Mouse (Mus musculus) layer of hippocampus, postnatal 36 days (tissue): ENCODE measurements at regions not wholly inside any gene's neighbourhood (a gene's known extent, or its start where the extent isn't known, plus 50 kb on each side); places are given as distances from the start of the nearest gene placed in this dataset.

Experiments used
- DNase-seq, 2 experiments: peaks; one replicate each; pipeline ENCODE4 v3.0.0; 2022

DNA sequence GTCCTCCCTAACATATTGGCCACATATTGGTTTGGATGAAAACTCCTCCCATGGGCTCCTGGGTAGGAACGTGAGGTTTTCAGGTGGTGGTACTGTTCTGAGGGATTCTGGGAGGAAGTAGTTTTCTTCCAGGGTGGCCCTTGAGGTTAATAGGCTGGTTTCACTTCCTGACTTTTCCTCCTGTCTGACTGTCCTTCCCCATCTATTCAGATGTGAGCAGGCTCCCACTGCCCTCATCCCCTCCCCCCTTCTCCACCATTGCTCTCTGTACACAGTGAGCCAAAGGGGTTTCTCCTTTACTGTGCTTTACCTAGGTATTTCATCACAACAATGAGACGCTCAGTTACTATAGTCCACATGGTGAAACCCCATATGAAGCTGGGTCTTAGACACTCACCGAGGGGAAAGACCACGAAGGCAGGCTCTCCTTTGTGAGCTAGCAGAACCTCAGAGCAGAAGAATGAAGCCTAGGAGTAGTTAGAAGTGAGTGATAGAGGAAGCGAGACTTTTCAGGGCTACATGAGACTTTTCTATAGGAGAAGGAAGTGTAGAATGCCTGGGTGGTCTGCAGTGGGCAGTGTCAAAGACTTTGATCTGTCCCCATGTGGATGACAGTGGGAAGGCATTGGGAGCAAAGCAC is 135.3 kb downstream of the Cd83 start:
- no peak for DNase-seq

DNA sequence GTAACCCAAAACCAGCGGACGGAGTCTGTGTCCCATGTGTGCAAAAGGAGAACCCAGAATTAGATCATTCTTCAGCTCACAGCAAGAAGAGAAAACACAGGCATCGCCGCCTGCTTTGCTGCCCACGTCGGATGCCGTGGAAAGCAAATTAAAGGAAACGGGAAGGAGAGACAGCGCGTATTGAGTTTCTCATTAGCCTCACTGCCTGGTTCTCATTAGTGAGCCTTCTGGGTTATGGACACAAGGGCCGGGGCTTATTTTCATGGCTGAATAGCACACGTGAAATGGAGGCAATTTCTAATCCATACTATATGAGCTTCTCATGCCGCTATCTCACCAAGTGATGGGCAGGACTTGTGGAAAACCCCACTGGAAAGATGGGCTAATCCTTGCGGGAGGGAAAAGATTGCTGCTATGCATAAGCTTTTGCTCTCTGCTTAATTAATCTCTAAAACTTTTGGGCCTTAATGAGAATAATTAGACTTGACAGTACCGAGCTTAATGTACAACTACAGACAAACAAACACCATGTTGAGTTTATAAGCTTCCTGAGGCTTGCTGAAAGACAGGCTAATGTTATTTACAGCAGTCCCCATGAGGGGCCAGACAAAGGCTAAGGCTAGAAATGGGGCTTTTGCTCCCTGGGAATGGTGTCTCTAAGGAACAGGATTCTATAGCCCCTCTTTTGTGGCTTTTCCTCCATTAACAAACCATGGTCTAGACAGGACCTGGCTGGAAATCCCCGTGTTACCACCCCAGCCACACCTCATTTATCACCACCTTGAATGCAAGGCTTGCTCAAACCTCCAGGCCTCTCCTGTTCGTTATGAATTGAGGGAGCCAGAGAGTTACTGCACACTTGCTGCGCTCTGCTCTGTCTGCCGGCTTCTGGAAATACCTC is 145.8 kb downstream of the Cd83 start:
- DNase-seq, result no peak

DNA sequence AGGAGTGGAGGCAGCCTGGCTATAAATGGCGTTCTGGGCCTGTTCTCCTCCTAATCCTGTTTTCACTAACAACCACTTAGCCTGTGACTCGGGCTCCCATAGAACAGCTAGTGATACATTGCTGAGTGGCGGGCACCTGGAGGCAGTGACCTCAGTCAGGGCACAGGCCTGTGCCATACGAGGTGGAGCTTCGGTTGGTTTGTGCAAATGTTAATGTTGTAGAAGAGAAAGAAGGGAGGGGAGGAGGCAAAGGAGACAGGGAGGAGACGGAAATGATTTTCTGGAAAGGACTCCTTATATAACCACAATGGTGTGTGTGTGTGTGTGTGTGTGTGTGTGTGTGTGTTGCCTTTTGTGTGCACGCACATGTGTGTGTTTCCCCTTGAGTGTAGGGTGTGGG is 148.4 kb downstream of the Cd83 start:
- no peak for DNase-seq

DNA sequence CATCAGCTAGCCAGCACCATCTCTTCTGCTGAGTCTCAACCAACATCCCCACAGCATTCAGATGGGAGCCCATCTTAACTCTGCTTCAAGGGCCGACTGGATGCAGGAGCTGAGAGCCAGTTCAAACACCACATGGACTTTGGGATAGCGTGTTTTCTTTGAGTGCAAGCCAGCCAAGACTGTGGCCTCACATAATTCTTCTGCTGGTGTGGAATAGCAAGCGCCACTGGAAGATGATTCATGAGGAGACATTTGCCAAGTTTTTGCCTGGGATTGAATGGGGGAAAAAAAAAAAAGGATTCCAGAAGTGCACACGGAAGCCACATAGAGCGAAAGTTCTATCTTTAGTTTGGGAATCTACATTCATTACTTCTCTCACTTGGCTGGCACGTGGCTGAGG is 150.7 kb downstream of the Cd83 start:
- no peak for DNase-seq

DNA sequence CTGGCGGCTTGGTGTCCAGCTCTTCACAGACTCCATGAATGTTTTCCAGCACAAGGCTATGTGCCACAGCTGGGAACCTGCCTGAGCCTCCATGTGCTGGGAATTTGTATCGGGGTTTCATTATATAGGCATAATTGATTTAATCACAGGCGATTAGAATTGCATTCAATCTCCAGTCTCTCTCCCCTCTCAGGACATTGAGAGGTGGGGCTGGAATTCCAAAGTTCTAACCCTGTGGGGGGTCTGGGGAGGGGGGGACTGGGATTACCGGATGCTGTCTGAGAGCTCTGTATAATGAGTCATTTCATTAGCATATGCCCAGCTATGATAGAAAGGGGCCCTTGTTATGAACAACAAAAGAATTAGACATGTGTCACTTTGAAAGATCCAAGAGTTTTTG is 151.9 kb downstream of the Cd83 start:
- DNase-seq, result no peak

DNA sequence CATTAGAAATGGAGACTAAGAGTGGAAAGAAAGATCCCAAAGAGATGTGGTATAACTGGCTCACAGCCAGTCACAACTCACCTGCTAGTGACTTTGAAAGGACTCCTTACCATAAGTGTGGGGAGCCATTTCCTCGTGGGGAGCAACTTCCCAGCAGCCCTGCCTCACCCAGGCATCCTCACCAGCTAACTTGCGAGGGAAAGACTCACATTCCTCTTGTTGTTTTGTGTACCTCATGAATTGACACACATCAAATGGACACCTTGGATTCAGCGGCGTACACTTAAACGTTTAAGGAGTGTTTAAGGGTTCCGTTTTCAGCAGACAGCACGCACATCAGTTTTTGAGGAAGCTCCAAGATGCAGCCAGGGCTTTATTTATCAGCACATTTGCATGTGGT is 154.0 kb downstream of the Cd83 start:
- DNase-seq, result no peak

DNA sequence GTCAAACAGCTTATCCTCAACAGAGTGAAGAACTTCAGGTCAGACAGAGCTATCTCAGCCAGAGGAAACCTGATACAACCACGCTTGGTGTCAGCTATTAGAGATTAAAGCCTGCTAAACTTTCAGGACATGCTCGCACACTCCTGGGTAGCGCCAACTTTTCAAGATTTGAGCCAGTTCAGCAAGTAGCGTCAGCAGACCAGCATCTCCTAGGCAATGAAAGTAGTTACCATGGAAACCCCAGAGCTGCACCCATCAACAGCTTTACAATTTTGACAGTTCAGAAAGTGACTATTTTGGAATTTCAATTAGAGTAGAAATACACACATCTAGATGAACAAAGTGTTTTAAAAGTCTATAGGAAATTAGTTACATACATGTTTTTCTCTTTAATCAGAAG is 154.8 kb downstream of the Cd83 start:
- DNase-seq, result no peak

DNA sequence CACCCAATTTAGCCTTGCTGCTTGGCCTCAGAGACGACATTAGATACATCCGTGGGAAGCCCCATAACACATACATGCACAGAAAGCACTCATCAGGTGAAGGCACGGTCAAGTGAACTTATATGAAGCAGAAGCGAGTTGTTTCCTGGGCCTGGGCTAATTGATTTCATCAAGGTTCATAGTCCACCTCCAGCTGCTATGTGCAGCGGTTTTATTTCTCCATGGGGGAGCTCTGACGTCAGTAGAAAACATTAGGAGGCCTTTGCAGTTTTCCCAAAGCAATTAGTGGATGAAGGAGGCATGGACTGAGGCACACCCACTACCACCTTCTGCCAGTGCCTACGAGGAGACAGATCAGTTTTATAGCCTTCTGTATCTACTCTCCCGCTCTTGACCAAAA is 157.2 kb downstream of the Cd83 start:
- no peak for DNase-seq

DNA sequence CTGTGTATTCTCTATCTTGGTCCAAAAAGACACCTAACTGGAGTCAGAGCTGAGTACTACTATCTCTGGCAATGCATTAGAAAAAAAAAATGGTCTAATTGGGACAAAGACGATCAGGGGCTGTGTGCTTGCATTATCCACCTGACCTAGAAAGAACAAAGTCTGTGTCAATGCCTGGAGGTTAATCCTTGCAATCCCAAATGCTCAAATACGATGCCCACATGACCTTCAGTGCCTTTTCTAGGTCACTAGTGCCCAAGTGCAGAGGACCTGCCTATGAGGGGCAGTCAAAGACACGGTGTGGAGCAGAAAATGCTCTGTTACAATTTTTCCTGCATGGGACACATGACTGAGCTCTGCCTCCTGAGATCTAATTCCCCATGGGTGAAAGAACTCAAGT is 164.0 kb downstream of the Cd83 start:
- DNase-seq, result no peak

DNA sequence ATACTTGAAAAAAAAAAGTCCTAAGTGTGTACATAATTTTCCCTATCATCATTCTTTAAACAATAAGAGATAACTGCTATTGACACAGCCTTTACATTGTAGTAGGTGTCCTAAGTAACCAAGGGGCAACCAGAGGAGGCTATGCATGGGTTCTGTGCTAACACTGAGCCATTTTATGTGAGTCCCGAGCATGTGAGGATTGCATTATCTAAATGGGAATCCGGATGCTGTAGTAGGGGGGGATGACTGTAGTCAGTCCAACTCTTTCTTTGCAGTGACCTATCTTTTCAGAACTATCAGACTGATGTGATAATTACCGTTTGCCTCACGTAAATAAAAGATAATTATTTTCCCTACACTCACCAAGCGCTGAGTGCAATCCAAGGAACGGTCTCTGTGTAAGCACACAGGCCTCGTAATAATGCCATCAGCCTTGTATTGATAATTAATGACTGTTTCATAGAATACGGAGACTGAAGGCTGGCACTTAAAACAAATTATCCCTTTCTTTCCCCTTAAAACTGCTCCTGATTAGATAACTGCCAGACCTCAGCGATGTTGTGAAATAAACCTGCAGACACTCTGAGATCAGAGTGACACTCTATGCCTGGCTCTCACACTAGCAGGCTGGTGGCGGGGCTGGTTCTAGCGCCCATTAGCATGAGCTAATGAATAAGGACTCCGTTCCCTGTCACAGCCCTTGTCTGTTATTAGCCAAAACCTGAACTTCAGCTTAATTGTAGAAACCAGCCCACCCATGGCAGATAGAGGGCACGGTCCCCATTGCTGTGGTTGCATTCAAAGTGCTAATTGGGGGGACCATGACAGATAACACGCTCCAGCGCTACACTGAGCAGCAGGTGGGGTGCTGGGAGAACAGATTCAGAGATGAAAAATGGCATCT is 165.4 kb downstream of the Cd83 start:
- no peak for DNase-seq

DNA sequence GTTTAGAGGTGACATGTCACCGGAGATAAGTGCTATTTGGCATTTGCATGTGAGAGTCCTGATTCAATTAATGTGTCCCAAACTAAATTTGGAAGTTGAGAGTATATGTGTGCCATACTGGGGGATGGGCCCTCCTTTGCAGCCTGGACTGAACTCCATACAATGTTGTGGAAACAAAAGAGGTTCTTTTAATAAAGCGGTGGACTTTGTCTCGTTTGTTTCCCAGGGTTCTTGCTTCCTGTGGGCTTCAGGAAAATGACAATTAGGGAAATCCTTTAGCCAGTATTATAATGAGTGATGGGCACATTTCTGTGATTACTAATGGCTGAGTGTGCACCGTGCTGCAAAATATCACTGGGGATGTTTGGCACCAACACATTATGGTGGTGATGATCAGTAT is 167.9 kb downstream of the Cd83 start:
- no peak for DNase-seq

DNA sequence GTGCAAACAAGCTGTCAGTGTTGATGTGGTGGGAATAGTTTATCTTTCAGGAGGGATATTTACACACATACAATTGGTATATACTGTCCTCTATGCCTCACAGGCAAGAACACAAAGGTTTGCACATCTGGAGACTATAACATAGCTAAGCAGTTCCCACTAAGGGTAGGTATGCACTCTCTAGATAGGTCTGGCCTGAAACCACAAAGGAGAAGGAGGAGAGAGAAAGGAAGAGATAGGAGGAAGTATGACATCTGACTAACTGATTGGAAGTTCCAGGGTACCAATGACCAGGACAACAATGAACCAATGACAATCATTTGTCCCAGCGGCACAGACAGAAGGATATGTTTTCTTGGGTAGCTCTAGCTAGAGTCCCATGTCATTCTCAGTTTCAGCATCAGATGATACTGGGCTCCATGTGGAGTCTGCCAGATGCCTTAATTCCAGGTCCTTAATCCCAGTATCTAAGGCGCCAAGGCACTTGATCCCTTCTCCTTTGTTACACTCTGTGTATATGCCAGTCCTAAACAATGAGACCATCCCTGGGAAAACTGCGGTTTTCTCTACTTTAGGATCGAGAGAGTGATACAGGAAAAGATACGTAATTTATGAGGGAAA is 168.5 kb downstream of the Cd83 start:
- no peak for DNase-seq

DNA sequence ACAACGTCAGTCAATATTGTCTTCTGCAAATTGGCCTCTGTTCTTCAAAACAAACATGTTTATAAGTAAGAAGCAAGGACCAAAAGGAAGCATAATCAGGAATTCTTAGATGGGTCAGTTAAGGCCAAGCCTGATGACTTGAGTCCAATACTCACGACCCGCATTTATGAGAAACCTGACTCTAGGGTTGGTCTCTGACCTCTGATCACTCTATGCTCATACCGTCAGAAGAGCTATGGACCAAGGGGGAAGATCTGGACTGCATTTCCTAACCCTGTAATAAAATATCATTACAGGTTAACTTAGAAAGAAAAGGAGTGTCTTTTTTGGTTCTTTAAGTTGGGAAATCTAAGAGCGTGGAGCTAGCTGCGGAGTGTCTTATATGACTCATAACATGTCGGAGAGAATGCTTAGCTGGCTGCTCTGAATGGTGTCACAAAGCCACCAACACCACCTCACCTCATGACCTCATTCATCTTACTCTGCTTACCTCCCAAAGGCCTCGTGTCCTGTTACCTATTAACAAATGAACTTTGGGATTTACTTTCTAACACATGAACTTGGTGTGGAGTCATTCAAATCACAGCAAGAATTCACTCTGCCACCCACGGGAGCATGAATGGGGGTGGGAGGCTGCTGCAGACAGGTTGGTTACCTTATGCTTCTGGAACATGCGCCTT is 170.3 kb downstream of the Cd83 start:
- no peak for DNase-seq

DNA sequence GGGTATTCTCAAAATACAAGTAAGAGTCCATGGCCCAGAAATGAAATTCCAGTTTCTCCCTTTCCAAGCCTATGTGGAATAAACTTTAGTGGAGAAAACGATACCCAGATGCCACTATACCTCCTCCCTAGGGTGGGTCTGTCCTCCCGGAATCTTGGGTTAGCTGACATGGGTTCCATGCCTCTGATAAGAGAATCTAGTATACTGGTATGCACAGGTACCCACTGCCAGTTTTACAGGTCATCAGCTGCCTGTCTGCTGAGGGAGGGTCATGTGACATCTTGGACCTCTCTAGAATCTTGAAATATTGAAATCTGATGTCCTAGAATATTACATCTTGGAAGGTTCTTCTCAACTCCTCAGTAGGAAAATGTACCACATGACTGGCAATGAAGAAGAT is 172.5 kb downstream of the Cd83 start:
- no peak for DNase-seq

DNA sequence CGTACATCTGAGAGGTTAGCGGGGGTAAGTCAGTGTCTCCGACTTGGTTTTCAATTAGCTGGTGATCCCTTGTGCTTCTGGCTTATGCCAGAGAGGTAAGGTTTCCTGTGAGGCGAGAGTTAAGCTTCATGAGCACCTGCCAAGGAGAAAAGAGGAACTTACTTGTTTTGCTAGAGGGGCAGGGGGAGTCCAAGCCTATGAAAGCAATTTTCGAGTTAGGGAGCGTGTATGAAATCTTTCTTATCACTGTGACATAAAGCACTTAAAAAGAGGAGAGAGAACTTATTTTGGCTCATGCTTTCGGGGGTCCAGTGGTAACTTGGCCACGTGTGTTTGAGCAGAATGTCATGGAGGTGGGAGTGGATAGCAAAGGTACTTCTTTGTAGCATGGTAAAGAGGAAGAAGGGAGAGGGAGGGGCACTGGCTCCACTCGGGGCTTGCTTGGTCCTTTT is 174.6 kb downstream of the Cd83 start:
- DNase-seq, result no peak

DNA sequence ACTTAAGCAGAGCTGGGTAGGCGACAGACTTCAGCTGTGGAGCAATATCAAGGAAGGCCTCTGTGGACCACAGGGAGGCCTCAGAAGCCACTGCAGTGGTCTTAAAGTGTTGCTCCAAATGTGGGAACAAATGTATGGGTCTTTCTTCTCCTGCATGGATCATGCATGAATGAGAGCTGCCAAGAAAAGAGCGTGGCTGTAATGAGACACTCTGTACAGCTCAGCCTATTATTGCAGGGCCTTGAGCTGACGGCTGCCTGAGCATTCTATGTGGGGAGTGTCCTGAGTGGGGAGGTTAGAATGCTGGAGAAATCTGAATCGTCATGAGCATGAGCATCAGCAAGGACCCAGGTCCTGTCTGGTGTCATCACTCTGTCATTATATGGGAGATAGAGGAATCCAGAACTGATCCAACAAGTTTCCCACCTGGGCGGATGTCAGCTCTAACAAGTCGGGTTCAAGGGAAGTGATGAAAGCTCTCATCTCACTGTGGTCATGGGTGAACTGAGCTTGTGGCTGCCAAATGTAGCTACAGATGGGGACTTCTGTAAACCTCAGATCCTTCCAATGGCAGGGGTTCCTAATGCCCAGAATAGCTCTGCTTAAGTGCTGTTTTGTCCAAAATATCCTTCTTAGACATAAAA is 176.6 kb downstream of the Cd83 start:
- no peak for DNase-seq

DNA sequence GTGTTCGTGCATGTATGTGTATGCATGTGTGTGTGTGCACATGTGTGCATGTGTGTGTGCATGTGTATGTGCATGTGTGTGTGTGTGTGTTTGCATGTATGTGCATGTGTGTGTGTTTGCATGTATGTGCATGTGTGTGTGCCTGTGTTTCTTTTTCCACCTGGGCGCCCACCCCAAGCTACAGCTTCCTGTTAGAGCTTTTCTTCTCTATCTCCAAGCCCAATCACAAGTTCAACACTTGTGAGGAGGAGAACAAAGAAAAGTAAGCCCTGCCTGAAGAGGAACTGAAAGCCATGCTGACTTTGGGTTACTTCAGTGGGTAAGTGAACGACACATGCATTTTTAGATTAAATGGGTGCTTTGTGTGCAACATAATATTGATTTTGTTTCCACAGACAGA is 177.4 kb downstream of the Cd83 start:
- no peak for DNase-seq

DNA sequence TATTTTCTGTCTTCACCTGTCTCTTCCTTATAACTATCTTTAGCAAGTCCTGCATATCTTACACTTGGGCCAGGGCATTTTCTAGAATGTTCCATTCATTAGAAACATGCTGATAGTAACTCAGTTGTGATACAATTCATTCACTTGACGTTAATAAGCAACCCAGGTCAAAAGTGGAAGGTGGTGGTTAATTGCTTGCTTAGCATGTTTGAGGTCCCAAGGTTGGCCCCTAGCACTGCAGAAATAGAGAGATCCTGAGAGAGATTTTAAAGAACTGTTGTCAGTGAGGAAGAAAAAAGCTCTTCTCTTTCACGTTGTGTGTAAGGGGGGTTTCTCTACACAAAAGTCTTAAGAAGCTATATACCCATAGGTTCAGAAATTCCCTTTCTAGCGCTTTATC is 178.7 kb downstream of the Cd83 start:
- no peak for DNase-seq

DNA sequence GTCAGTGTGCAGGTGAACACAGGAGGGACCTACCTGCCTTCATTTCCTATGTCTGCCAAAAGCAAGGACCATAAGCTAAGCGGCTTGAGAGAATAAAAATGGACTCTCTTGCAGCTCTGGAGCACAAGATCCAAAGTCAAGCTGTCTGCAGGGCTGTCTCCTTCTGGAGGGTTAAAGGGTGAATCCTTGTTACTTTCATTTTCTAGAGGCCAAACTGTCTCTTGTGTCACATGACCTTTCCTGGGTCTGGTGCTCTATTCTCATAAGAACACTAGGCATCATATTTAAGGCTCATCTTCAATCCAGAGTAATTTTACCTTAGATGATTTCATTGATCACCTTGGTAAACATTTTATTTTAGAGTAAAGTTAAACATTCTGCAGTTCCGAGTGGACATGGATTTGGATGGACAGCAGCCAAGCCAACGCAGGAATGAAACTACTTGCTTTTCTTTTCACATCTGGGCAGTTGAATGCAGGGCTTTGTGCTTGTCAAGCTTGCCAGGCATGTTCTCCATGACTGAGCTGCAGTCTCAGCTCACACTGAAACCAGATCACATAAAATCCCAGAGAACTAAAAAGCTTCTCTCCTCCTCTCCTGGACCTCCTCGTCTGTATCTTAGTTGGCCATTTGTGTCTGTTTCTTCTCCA is 180.8 kb downstream of the Cd83 start:
- DNase-seq, result no peak

DNA sequence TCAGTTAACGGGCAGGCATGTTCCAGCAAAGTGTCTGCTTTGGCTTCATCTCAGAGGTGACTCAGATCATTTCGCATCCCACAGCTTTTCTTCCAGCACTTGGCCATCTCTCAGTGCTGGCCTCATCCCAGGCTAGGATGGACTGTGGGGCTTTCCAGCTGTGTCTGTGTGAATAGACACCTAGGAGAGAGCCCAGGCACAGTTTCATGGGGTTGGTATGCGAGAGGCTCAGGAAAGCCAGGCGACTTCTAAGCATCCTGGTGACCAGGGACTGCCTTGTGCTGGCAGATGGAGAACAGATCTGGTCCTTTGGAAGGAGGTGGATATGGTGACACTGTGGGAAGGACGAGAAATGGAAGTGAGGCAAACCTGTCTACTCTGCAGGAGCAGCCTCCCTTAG is 182.9 kb downstream of the Cd83 start:
- no peak for DNase-seq

DNA sequence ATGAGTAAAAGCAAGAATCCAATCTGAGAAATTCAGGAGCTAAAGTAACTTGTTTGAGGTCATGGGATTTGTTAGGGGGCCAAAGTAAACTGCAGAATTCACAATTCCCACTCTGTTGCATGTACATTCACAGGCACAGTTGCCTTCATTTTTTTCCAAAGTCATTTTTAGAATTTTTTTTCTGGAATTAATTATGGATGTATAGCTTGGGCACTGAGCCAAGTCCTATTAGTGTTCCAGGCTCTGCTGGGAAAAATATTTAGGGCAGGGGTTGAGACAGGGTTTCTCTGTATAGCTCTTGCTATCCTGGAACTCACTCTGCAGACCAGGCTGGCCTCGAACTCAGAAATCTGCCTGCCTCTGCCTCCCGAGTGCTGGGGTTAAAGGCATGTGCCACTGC is 188.3 kb downstream of the Cd83 start:
- no peak for DNase-seq
